Mouse (Mus musculus) cortical plate, adult 2 months (tissue): ENCODE data around the gene Unc79. TPM values are rescaled to one million over a fixed set of nuclear protein-coding genes. Genes with fewer than 3 reads are reported as not detected.

Experiments used
- H3K27ac ChIP-seq: fragments of 200-500 bp; 2 replicates; pipeline ENCODE4 v1.5.1; 2012; ENCODE audit warnings: low read length, control low read depth, inconsistent platforms; ENCODE audit not compliant: insufficient read depth
- H3K4me1 ChIP-seq: fragments of 200-500 bp; 2 replicates; pipeline ENCODE4 v1.6.1; 2011; ENCODE audit warnings: low read length; ENCODE audit not compliant: control insufficient read depth, insufficient read depth
- H3K4me3 ChIP-seq: fragments of 200-500 bp; 2 replicates; pipeline ENCODE4 v1.5.1; 2011; ENCODE audit warnings: mild to moderate bottlenecking, low read length, control low read depth; ENCODE audit not compliant: insufficient read depth
- CTCF ChIP-seq: fragments of 200-500 bp; IDR thresholded peaks from 2 replicates; pipeline ENCODE4 v1.5.1; 2011; ENCODE audit warnings: mild to moderate bottlenecking, control low read depth, low read length; ENCODE audit not compliant: insufficient read depth; ENCODE audit errors: extremely low read depth
- POLR2A ChIP-seq: fragments of 200-500 bp; IDR thresholded peaks from 2 replicates; pipeline ENCODE4 v1.6.1; 2011; ENCODE audit warnings: mild to moderate bottlenecking, low read length, control low read depth; ENCODE audit not compliant: insufficient read depth; ENCODE audit errors: extremely low read depth
- polyA plus RNA-seq: library from polyadenylated mRNA; depleted of rRNA; stranded (reverse); fragments of >200 nt; gene quantifications from 2 replicates; pipeline ENCODE4 v1.2.3, GENCODE M21; 2012

Unc79 gene
- polyA plus RNA-seq, 1 experiment = 40.3 TPM

- TF ChIP-seq POLR2A (no peak), CTCF (no peak)
- Histone ChIP-seq H3K27ac (no peak overlapping the region), H3K4me3 (no peak overlapping the region), H3K4me1 (peaks cover 2% of the 10 kb centered on the region)
These were observed 91.5 kb downstream of the Unc79 start for GRCm38 (mm10) chr12:103040136-103040535.

GRCm38 (mm10) chr12:103041401-103041800, 92.7 kb downstream of the Unc79 start:
- TF ChIP-seq POLR2A (no peak), CTCF (no peak)
- H3K27ac ChIP-seq = no peak overlapping the region

GRCm38 (mm10) chr12:103042711-103043110, 94.1 kb downstream of the Unc79 start:
- no peaks in the 10 kb centered on the region; the same call in 1 of the 2 replicates for H3K4me1 ChIP-seq
- no peak for TF ChIP-seq CTCF
- no peak for TF ChIP-seq POLR2A

More at GRCm38 (mm10) chr12:103041401-103041800, 92.7 kb downstream of the Unc79 start:
- Histone ChIP-seq H3K4me1 (peaks cover 2% of the 10 kb centered on the region), H3K4me3 (no peak overlapping the region)

GRCm38 (mm10) chr12:103044422-103044821, 95.8 kb downstream of the Unc79 start:
- Histone ChIP-seq H3K4me3 (no peak overlapping the region), H3K4me1 (no peaks in the 10 kb centered on the region; the same call in 1 of the 2 replicates), H3K27ac (no peak overlapping the region)
- TF ChIP-seq POLR2A = no peak

More at GRCm38 (mm10) chr12:103042711-103043110, 94.1 kb downstream of the Unc79 start:
- no peak overlapping the region for H3K27ac ChIP-seq
- no peak overlapping the region for H3K4me3 ChIP-seq

- H3K27ac ChIP-seq = no peak overlapping the region
- TF ChIP-seq POLR2A (no peak), CTCF (no peak)
- H3K4me1 ChIP-seq = no peaks in the 10 kb centered on the region
- H3K4me3 ChIP-seq = no peak overlapping the region
These were observed 101.2 kb downstream of the Unc79 start for GRCm38 (mm10) chr12:103049865-103050264.

GRCm38 (mm10) chr12:103059321-103060053, 110.8 kb downstream of the Unc79 start:
- TF ChIP-seq CTCF (no peak), POLR2A (no peak)
- H3K4me3 ChIP-seq = no peak overlapping the region
- peaks cover 13% of the 10 kb centered on the region for H3K4me1 ChIP-seq
- no peak overlapping the region for H3K27ac ChIP-seq

- no peak overlapping the region for H3K4me3 ChIP-seq
- no peak overlapping the region for H3K27ac ChIP-seq
- TF ChIP-seq POLR2A = no peak
- no peak for TF ChIP-seq CTCF
These were observed 112.1 kb downstream of the Unc79 start for GRCm38 (mm10) chr12:103060791-103061190.

GRCm38 (mm10) chr12:103062133-103062532, 113.5 kb downstream of the Unc79 start:
- no peak for TF ChIP-seq CTCF
- TF ChIP-seq POLR2A = no peak
- Histone ChIP-seq H3K4me3 (no peak overlapping the region), H3K27ac (no peak overlapping the region), H3K4me1 (peaks cover 7% of the 10 kb centered on the region)

More at GRCm38 (mm10) chr12:103060791-103061190, 112.1 kb downstream of the Unc79 start:
- H3K4me1 ChIP-seq = peaks cover 10% of the 10 kb centered on the region

GRCm38 (mm10) chr12:103064944-103065343, 116.3 kb downstream of the Unc79 start:
- no peak overlapping the region for H3K27ac ChIP-seq
- H3K4me1 ChIP-seq = peaks cover 5% of the 10 kb centered on the region
- no peak overlapping the region for H3K4me3 ChIP-seq
- TF ChIP-seq POLR2A = no peak
- peak; percentile 73 for TF ChIP-seq CTCF

GRCm38 (mm10) chr12:103068161-103068560, 119.5 kb downstream of the Unc79 start:
- Histone ChIP-seq H3K4me1 (peaks cover 3% of the 10 kb centered on the region; the same call in 1 of the 2 replicates), H3K4me3 (no peak overlapping the region), H3K27ac (no peak overlapping the region)
- TF ChIP-seq POLR2A (no peak), CTCF (no peak)
